Mouse (Mus musculus) neural tube, embryonic 14.5 days (tissue): ENCODE data around the gene Etv6. TPM values are rescaled to one million over a fixed set of nuclear protein-coding genes. Genes with fewer than 3 reads are reported as not detected.

Source experiments
- ATAC-seq: fragments of 200-750 bp; cut with Nextera tagmentation; 2 replicates; pipeline ENCODE4 v1.8.0; 2017; ENCODE audit warnings: low read depth, mild to moderate bottlenecking, moderate TSS enrichment, moderate library complexity
- H3K27ac ChIP-seq: fragments of 300-500 bp; sonication (generic); 2 replicates; pipeline ENCODE4 v1.5.1; 2014; ENCODE audit warnings: low read depth, mild to moderate bottlenecking, control low read depth, low read length, moderate library complexity, mixed read lengths
- H3K27me3 ChIP-seq: fragments of 300-500 bp; sonication (generic); 2 replicates; pipeline ENCODE4 v1.6.1; 2014; ENCODE audit warnings: low read length; ENCODE audit not compliant: control insufficient read depth, insufficient read depth
- H3K36me3 ChIP-seq: fragments of 300-500 bp; sonication (generic); 2 replicates; pipeline ENCODE4 v1.6.1; 2014; ENCODE audit warnings: low read length, mixed read lengths; ENCODE audit not compliant: control insufficient read depth, insufficient read depth
- H3K4me1 ChIP-seq: fragments of 300-500 bp; sonication (generic); 2 replicates; pipeline ENCODE4 v1.6.1; 2014; ENCODE audit warnings: low read length; ENCODE audit not compliant: control insufficient read depth, insufficient read depth
- H3K4me2 ChIP-seq: fragments of 300-500 bp; sonication (generic); 2 replicates; pipeline ENCODE4 v1.6.1; 2014; ENCODE audit warnings: mild to moderate bottlenecking, low read depth, low read length, control low read depth
- H3K4me3 ChIP-seq: fragments of 300-500 bp; sonication (generic); 2 replicates; pipeline ENCODE4 v1.5.1; 2014; ENCODE audit warnings: low read depth, low read length, control low read depth, mixed read lengths
- H3K9ac ChIP-seq: fragments of 300-500 bp; sonication (generic); replicated peaks from 2 replicates; pipeline ENCODE4 v1.6.1; 2014; ENCODE audit warnings: low read depth, mild to moderate bottlenecking, control low read depth, low read length, mixed read lengths
- H3K9me3 ChIP-seq: fragments of 300-500 bp; sonication (generic); 2 replicates; pipeline ENCODE4 v1.6.1; 2016; ENCODE audit warnings: low read length; ENCODE audit not compliant: control insufficient read depth
- WGBS: fragments of 180-500 bp; shearing (Covaris S2); extraction: QIAGEN DNeasy Blood & Tissue Kit; methylation state at CpG from one replicate; pipeline ENCODE4 v1.1.7; 2014; 5-methylcytosine and 5-hydroxymethylcytosine counted together
- polyA plus RNA-seq: library from polyadenylated mRNA; unstranded; fragments of >200 nt; fragmentation: Nextera tagmentation; extraction: Ambion mirVana; gene quantifications from 2 replicates; pipeline ENCODE4 v1.2.1, GENCODE M21; 2014

The Etv6 gene
- polyA plus RNA-seq, 1 experiment from 2014 or later: 5.8 TPM

GRCm38 (mm10) chr6:134164356-134164755 is 128.9 kb downstream of the Etv6 start:
- WGBS: 81% methylated on average over 8 of the region's 8 CpGs
- no peaks in the 10 kb centered on the region for H3K9me3 ChIP-seq
- no peaks in the 10 kb centered on the region for H3K36me3 ChIP-seq
- H3K9ac ChIP-seq: no peak overlapping the region
- no peak for ATAC-seq
- no peak overlapping the region for H3K27ac ChIP-seq
- no peak overlapping the region for H3K4me2 ChIP-seq
- H3K4me3 ChIP-seq: no peak overlapping the region
- H3K27me3 ChIP-seq: no peaks in the 10 kb centered on the region
- no peaks in the 10 kb centered on the region for H3K4me1 ChIP-seq

GRCm38 (mm10) chr6:134165012-134165411 is 129.5 kb downstream of the Etv6 start:
- Histone ChIP-seq H3K4me1 (no peaks in the 10 kb centered on the region), H3K4me2 (no peak overlapping the region), H3K4me3 (no peak overlapping the region), H3K27me3 (no peaks in the 10 kb centered on the region), H3K9ac (no peak overlapping the region), H3K9me3 (no peaks in the 10 kb centered on the region), H3K27ac (no peak overlapping the region), H3K36me3 (no peaks in the 10 kb centered on the region)
- WGBS: 80% methylated on average over 8 of the region's 8 CpGs
- no peak for ATAC-seq

GRCm38 (mm10) chr6:134167963-134168362 is 132.5 kb downstream of the Etv6 start:
- Histone ChIP-seq H3K27me3 (no peaks in the 10 kb centered on the region), H3K27ac (no peak overlapping the region), H3K9ac (no peak overlapping the region), H3K9me3 (no peaks in the 10 kb centered on the region), H3K36me3 (no peaks in the 10 kb centered on the region), H3K4me1 (0 out of 2 replicates have a peak, but pooled peaks cover 5% of the 10 kb centered on the region), H3K4me3 (no peak overlapping the region), H3K4me2 (no peak overlapping the region)
- 79% methylated on average over 5 of the region's 5 CpGs for WGBS
- no peak for ATAC-seq

GRCm38 (mm10) chr6:134168799-134169198 is 133.3 kb downstream of the Etv6 start:
- no peak overlapping the region for H3K4me2 ChIP-seq

GRCm38 (mm10) chr6:134171235-134171634 is 135.7 kb downstream of the Etv6 start:
- Histone ChIP-seq H3K4me1 (0 out of 2 replicates have a peak, but pooled peaks cover 5% of the 10 kb centered on the region), H3K9me3 (no peaks in the 10 kb centered on the region), H3K27me3 (no peaks in the 10 kb centered on the region), H3K4me2 (no peak overlapping the region), H3K9ac (no peak overlapping the region), H3K4me3 (no peak overlapping the region), H3K36me3 (no peaks in the 10 kb centered on the region), H3K27ac (no peak overlapping the region)
- WGBS: 96% methylated on average over 1 of the region's 1 CpGs
- peak; percentile 31; the same call in 1 of the 2 replicates for ATAC-seq

More at GRCm38 (mm10) chr6:134168799-134169198, 133.3 kb downstream of the Etv6 start:
- Histone ChIP-seq H3K36me3 (no peaks in the 10 kb centered on the region), H3K4me1 (0 out of 2 replicates have a peak, but pooled peaks cover 5% of the 10 kb centered on the region), H3K9ac (no peak overlapping the region), H3K27me3 (no peaks in the 10 kb centered on the region), H3K9me3 (no peaks in the 10 kb centered on the region), H3K4me3 (no peak overlapping the region), H3K27ac (no peak overlapping the region)
- WGBS: 94% methylated on average over 11 of the region's 11 CpGs
- ATAC-seq: no peak

GRCm38 (mm10) chr6:134171906-134172728 is 136.6 kb downstream of the Etv6 start:
- Histone ChIP-seq H3K4me1 (0 out of 2 replicates have a peak, but pooled peaks cover 5% of the 10 kb centered on the region), H3K4me3 (no peak overlapping the region), H3K27me3 (no peaks in the 10 kb centered on the region), H3K9ac (no peak overlapping the region), H3K4me2 (no peak overlapping the region), H3K36me3 (no peaks in the 10 kb centered on the region), H3K27ac (no peak overlapping the region), H3K9me3 (no peaks in the 10 kb centered on the region)
- 90% methylated on average over 17 of the region's 17 CpGs for WGBS
- ATAC-seq: no peak

- Histone ChIP-seq H3K9ac (no peak overlapping the region), H3K4me2 (no peak overlapping the region), H3K4me1 (0 out of 2 replicates have a peak, but pooled peaks cover 5% of the 10 kb centered on the region), H3K4me3 (no peak overlapping the region), H3K27me3 (no peaks in the 10 kb centered on the region), H3K27ac (no peak overlapping the region), H3K9me3 (no peaks in the 10 kb centered on the region), H3K36me3 (no peaks in the 10 kb centered on the region)
- ATAC-seq: no peak
- 78% methylated on average over 6 of the region's 6 CpGs for WGBS
These were observed 137.9 kb downstream of the Etv6 start for GRCm38 (mm10) chr6:134173439-134173838.

- H3K9me3 ChIP-seq: no peaks in the 10 kb centered on the region
- no peak overlapping the region for H3K27ac ChIP-seq
- H3K36me3 ChIP-seq: no peaks in the 10 kb centered on the region
- no peak overlapping the region for H3K4me3 ChIP-seq
- H3K4me1 ChIP-seq: 0 out of 2 replicates have a peak, but pooled peaks cover 5% of the 10 kb centered on the region
- ATAC-seq: no peak
- H3K27me3 ChIP-seq: no peaks in the 10 kb centered on the region
- H3K4me2 ChIP-seq: no peak overlapping the region
- H3K9ac ChIP-seq: no peak overlapping the region
- 60% methylated on average over 9 of the region's 9 CpGs for WGBS
These were observed 139.6 kb downstream of the Etv6 start for GRCm38 (mm10) chr6:134175059-134175458.

- ATAC-seq: no peak
These were observed 141.7 kb downstream of the Etv6 start for GRCm38 (mm10) chr6:134177196-134177595.

More at GRCm38 (mm10) chr6:134177196-134177595, 141.7 kb downstream of the Etv6 start:
- Histone ChIP-seq H3K4me3 (no peak overlapping the region), H3K27ac (no peak overlapping the region), H3K27me3 (no peaks in the 10 kb centered on the region), H3K4me2 (no peak overlapping the region), H3K36me3 (no peaks in the 10 kb centered on the region), H3K9ac (no peak overlapping the region), H3K9me3 (no peaks in the 10 kb centered on the region), H3K4me1 (no peaks in the 10 kb centered on the region)
- WGBS: 88% methylated on average over 5 of the region's 5 CpGs
